Mouse (Mus musculus) testis, adult 10 weeks (tissue): Measurements from ENCODE around the gene Alkbh7. TPM values are rescaled to one million over a fixed set of nuclear protein-coding genes. Genes with fewer than 3 reads are reported as not detected.

ENCODE experiments used
- polyA plus RNA-seq: library from polyadenylated mRNA; stranded (reverse); fragments of 350-450 nt; fragmentation: Illumina TruSeq; extraction: RNeasy Lipid Tissue Mini Kit (QIAGEN cat#74804); gene quantifications from one replicate; pipeline ENCODE4 v1.2.3, GENCODE M21; 2014; ENCODE audit warnings: low read depth, low replicate concordance

Gene Alkbh7
- polyA plus RNA-seq, result 2.4 TPM

DNA sequence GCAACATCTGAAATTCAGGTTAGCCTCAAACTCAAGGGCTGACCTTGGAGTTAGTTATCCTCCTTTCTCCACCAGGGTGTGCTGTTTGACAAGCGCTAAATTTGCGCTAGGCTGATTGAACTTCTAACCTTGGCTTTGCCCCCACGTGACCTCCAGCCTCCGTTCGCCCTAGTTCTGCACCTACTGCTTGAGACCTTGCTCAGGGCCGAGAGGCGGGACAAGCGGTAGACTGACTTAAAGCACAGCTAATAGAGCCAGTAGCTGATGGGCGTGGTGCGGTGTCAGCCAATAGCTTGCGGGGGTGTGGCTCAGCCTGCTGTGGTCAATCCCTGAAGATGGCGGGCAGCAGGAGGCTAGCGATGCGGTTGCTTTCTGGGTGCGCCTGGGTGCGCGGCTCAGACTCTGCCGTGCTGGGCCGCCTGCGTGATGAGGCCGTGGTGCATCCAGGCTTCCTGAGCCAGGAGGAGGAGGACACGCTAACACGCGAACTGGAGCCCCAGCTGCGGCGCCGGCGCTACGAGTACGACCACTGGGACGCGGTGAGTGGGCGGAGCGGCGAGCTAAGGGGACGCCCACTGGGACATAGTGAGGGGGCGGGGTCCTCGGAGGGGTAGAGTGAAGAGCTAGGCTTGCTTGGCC is at the start of gene Alkbh7:
Gene Alkbh7, plus strand, starts transcription at position 311 of the 639 bp plus-strand sequence.

DNA sequence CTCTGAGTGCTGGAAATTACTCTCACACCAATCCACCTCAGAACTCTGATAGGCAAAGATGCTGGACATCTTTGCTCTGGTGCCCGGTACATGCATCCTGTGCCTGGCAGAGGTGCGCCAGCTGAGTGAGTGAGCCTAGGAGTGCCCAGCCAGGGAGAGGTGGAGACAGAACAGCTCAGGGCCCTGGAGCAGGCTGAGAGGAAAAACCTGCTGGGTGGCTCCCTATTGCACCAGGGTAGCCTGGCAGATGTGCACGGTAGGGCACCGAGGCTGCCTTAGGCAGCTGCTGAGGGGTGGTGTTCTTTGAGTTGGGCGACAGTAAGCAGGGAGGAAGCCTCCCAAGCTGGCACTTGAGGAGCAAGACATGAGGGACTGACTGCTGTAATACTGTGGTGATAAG is 15.1 kb upstream of the Alkbh7 start, which contains the start of gene Acer1:
Gene Acer1, minus strand, starts transcription at position 114 of the 400 bp plus-strand sequence.

GRCm38 (mm10) chr17:56990115-56990746 is 6.9 kb upstream of the Alkbh7 start, which contains the start of gene Clpp:
Gene Clpp (plus strand): TSS chr17:56990305.

DNA sequence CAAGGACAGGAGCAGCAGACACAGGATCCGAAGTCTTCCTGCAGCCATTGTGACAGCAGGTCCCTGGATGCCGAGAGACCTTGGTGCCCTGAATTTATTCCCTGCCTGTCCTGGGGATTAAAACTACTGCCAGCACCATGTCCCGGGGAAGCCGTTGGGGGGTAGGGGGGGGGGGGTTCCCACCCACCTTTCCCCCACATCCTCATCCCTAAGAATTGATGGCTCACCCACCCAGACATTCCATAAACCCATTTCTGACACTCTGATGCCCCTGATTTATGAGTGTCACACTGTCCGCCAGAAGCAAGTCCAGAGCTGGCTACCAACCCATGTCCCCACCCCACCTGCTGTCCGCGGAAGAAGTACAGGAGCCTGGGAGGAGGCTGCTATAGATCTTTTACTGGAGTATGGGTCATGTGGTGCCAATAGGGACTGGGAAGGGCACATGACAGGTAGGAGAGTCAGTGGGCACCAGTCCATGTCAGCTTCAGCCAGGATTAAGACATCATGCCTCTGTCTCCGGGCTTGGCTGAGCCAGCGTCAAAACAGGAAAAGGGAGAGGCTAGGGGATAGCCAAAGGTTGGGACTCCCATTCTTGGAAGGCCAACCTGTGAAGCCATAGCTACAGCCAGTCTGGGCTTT is 3.0 kb downstream of the Alkbh7 start, which contains the start of gene Pspn:
Gene Pspn, minus strand, starts transcription at position 51 of the 642 bp plus-strand sequence.

GRCm38 (mm10) chr17:57011236-57012141 is 14.3 kb downstream of the Alkbh7 start, which contains the start of the genes Gtf2f1 and Gm17949:
Gene Gtf2f1 (minus strand): TSS chr17:57011288.
Gene Gm17949 (plus strand): TSS chr17:57011469.

GRCm38 (mm10) chr17:57030931-57031660 is 34.0 kb downstream of the Alkbh7 start, which contains the start of gene Khsrp:
Gene Khsrp (minus strand): TSS chr17:57031522.

GRCm38 (mm10) chr17:57041554-57041953 is 44.4 kb downstream of the Alkbh7 start, which contains the start of gene Slc25a41:
Gene Slc25a41 (minus strand): TSS chr17:57041654.

Other genes starting within 250 kb of the Alkbh7 start
- gene Nrtn, start 239.8 kb upstream of the Alkbh7 start, polyA plus RNA-seq, result not detected
- 1.3 TPM for gene Dus3l, start 232.6 kb upstream of the Alkbh7 start, polyA plus RNA-seq
- not detected for gene Prr22, start 227.1 kb upstream of the Alkbh7 start, polyA plus RNA-seq
- gene Rfx2, start 166.3 kb upstream of the Alkbh7 start, polyA plus RNA-seq, result 13.6 TPM
- 42.7 TPM for gene Acsbg2, start 122.9 kb upstream of the Alkbh7 start, polyA plus RNA-seq
- gene 1700061G19Rik, start 121.9 kb upstream of the Alkbh7 start, polyA plus RNA-seq, result 44.1 TPM
- gene Mllt1, start 61.9 kb upstream of the Alkbh7 start, polyA plus RNA-seq, result 1.9 TPM
- gene Acer1, start 15.2 kb upstream of the Alkbh7 start, polyA plus RNA-seq, result not detected
- gene Clpp, start 7.0 kb upstream of the Alkbh7 start, polyA plus RNA-seq, result 0.98 TPM
- gene Pspn, start 2.7 kb downstream of the Alkbh7 start, polyA plus RNA-seq, result not detected
- 22.5 TPM for gene Gtf2f1, start 13.9 kb downstream of the Alkbh7 start, polyA plus RNA-seq
- 1.6 TPM for gene Gm17949, start 14.1 kb downstream of the Alkbh7 start, polyA plus RNA-seq
- gene Khsrp, start 34.2 kb downstream of the Alkbh7 start, polyA plus RNA-seq, result 6.2 TPM
- gene Slc25a41, start 44.3 kb downstream of the Alkbh7 start, polyA plus RNA-seq, result 3.7 TPM
- 0.41 TPM for gene Crb3, start 61.8 kb downstream of the Alkbh7 start, polyA plus RNA-seq
- 2.7 TPM for gene Slc25a23, start 62.5 kb downstream of the Alkbh7 start, polyA plus RNA-seq
- gene Dennd1c, start 81.2 kb downstream of the Alkbh7 start, polyA plus RNA-seq, result not detected
- not detected for gene Tubb4a, start 90.4 kb downstream of the Alkbh7 start, polyA plus RNA-seq
- not detected for gene Tnfsf9, start 108.0 kb downstream of the Alkbh7 start, polyA plus RNA-seq
- gene Cd70, start 152.4 kb downstream of the Alkbh7 start, polyA plus RNA-seq, result not detected
- not detected for gene Tnfsf14, start 196.8 kb downstream of the Alkbh7 start, polyA plus RNA-seq
- 10.5 TPM for gene C3, start 230.8 kb downstream of the Alkbh7 start, polyA plus RNA-seq